Mouse (Mus musculus): Measurements from ENCODE around the gene Ncoa7.

Ncoa7 gene

DNA sequence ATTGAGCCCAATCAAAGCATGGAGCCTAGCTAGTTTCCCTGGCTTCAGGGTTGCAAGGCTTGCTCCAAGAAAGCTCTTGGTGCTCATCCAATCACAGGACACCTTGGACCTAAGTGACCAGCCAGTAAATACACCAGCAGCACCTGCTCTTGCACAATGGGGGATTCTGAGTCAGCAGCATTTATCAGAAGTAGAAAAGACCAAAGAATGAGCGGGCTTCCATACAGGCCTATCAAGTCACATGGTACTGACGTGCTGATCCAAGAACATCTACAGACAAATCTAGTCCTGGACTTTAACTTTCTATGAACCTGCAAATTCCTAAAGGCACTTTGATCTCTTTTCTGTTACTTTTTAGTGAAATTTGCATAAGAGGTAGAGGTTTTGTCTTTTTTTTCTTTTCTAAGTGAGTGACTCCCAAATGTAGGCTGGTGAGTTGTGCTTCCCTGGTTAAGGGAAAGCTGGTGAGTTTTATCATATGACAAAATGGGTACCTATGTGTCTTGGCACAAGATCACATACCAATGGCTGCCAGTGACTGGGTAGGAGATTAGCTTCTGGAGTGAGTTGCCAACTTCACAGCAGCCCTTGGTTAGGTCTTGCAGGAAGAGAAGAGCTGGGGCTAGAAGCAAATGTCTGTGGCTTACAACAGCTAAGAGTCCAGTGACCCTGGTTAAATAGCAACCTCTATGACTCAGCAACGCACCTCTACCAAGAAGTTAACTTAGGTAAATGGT, 57.7 kb downstream of the Ncoa7 start:
- DNase-seq (ENCODE audit: low spot score in 2 of 2) = no peak

DNA sequence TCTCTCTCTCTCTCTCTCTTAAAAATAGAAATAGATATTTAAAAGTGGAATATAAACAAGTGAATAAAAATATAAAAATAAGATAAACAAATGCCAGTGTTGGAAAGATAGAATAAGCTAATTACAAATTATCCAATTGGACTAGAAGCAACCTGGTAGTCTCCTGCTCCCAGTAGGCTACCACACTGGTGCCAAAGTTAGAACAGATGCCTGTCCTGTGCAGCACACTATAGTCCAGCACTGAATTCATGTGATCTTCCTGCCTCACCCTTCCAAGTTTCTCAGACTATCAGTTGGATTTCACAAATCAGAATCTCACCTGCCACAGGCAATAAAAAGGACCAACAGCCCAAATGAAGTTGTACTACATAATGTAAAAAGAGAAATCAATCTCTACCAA, 59.9 kb downstream of the Ncoa7 start:
- no peak for DNase-seq (ENCODE audit: low spot score in 2 of 2)

DNA sequence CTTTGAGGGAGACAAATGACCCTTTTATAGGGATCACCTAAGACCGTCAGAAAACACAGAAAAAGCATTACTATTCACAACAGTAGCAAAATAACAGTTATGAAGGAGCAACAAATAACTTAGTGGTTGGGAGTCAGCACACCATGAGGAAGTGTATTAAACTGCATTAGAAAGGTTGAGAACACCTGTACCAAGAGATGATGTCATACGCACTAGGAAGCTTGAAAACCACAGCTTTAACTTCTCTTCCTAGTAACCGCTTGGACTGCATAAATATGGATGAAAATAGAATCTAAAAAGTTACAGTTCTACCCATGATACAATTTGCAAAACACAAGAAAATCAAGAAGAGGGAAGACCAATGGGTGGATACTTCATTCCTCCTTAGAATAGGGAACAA, 64.7 kb downstream of the Ncoa7 start:
- no peak for DNase-seq (ENCODE audit: low spot score in 2 of 2)

DNA sequence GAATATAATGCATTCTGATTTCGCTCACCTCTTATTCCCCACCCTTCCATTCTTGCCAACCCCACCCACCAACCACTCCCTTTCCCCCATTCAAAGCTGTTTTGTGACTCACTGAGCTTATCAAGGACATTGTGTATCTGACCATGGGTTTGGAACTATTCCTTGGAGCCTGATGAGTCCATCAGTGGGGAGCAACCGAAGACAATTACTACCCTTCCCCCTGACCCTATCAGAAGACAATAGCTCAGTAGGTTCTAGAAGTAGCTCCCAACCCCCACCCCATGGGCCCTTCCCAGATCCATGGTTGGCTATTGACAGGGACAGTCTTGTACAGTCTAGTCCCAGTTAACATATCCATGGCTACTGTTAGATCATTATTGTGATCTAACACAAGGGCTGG, 65.8 kb downstream of the Ncoa7 start:
- DNase-seq (ENCODE audit: low spot score in 2 of 2) = no peak

DNA sequence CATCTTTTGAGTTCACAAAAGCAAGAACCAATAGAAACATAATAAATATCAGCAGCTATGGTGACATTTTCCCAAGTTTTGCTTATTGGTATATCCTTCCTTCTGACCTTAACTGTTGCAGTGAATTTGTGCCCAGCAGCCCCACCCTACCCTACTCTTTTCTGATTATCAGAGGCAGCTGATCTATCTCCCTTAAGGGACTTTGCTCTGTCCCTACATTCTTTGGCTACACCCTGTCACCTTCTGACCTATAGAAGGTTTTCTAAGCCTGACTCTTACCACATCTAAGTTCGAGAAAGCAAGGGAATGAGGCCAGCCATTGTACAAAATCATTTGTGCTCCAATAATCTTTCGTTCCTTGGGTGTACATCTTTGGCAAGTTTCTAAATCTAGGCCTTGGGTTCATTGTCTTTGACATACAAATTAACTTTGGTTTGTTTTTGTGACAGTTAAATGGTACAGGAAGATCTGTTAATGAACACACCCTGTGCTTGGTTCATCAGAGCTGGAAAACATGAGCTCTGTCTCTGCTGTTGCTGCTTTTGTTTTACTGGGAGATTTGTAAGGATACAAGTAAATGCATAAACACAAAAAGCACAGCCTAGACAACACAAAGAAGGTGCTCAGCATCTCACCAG, 69.9 kb downstream of the Ncoa7 start:
- no peak for DNase-seq (ENCODE audit: low spot score in 2 of 2)

DNA sequence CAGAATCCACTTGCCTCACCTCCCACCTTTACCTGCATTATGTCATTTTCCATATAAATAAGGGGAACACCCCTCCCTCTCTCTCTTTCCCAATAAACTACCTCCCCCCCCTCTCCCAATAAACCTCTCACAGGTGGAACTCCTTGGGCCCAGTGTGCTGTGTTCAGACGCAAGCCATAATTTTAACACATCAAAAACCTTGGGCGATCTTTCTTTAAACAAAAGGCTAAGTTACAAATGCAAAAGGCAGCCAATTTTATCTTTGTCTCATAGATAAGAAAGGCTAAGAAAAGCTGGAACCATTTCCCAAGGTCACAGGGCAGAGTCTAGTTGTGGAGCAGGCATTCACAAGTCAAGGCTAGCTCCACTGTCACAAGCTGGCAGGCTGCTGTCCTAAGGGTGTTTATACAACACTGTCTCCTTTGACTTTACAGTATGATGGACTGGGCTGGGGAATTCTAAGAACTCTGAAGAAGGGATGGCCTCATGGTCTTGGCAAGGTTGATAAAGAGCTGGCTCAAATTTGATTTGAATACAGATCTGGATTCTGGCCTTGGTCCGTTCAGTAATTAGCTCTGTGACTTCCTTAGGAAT, 71.7 kb downstream of the Ncoa7 start:
- no peak for DNase-seq (ENCODE audit: low spot score in 2 of 2)

DNA sequence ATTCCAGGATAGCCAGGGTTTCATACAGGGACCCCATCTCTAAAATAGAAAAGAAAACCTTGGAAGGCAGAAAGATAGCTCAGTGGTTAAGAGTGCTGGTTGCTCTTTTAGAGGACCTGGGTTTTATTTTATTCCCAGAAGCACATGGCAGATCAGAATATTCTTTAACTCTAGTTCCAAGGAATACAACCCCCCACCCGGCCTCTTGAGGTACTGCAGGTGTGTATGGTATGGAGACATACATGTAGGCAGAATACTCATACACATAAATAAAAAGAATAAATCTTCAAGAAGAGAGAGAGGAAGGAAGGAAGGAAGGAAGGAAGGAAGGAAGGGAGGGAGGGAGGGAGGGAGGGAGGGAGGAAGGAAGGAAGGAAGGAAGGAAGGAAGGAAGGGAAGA, 72.3 kb downstream of the Ncoa7 start:
- no peak for DNase-seq (ENCODE audit: low spot score in 2 of 2)

DNA sequence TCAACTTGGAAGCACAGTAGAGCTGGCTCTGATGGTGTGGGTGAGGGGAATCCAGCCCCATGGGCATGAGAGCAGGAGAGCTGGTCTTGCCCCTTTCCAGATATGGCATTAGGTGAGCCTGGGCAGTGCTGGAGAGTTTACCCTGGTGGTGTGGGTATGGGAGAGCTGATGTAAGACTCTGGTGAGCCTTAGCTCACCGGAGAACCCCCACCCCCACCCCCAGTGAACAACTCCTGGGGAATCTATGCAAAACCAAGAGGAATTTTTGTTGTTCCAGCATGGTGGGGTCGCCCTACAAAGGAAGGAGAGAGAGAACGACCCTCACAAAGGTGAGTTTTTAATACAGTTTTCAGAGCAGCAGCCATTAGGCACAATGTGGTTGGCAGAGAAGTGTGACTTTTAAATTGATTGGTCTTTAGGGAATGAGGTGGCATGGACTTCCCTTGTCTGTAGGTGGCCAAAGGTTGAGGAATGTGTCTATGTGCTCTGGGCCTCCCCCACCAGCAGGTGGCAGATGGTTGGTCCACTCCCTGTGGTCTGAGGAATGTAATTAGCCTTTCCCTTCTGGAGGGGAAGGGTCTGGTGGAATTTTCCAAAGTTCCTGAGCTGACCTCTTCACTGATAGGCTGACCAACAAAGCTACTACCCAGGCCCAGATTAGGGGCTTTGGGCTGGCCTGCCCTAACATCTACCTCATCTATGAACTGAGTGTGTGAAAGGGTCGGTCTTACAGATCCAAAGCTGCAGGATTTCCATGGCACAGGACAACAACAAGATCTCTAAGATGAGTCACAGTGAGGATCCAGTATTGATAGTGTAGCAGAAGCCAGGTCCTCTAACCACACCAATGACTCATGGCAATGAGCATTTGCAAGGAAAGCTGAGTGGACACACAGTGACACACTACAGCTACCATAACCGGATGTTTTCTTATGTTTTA, 73.7 kb downstream of the Ncoa7 start:
- no peak for DNase-seq (ENCODE audit: low spot score in 2 of 2)

DNA sequence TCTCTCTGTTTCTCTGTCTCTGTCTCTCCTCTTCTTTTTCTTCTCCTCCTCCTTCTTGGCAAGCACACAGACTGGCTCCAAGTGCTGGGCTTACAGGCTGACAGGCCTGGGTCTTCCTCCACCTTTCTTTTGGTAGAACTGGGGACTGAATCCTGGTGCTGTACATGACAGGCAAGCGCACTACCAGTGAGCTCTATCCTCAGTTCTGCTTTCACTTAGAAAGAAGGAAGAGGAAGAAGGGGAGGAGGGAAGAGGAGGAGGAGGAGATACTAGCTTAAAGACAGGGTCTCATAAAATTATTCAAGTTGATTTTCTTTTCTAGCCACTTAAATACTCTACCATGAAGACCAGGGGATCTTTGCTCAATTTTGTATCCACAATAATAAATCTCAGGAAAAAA, 80.1 kb downstream of the Ncoa7 start:
- DNase-seq (ENCODE audit: low spot score in 2 of 2) = no peak

DNA sequence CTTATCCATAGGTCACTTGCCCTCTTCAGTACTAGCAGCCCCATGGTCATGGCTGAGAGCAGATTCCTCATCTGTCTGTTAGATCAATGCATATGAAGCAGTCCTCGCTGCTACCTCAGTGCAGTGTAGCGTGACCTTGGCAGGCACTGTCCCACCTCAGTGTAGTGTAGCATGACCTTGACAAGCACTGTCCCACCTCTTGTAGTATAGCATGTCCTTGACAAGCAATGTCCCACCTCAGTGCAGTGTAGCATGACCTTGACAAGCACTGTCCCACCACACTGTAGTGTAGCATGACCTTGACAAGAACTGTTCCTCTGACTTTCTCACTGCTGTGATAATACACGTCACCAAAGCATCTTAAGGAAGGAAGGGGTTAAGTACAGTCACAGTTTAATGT, 82.6 kb downstream of the Ncoa7 start:
- DNase-seq (ENCODE audit: low spot score in 2 of 2) = no peak

DNA sequence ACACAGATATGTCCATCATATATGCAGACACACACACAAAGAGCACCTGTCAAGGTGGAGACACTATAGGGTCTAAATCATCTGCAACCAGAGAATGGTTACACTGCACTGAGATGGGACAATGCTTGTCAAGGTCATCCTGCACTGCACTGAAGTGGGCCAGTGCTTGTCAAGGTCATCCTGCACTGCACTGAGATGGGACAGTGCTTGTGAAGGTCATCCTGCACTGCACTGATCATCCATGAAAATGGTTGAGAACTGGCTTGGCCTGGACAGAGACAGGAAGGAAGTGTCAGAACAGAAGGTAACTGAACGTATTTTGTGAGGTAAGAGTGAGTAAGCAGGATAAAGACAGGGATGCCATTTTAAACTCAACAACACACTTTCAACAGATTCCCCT, 83.2 kb downstream of the Ncoa7 start:
- DNase-seq (ENCODE audit: low spot score in 2 of 2) = no peak

DNA sequence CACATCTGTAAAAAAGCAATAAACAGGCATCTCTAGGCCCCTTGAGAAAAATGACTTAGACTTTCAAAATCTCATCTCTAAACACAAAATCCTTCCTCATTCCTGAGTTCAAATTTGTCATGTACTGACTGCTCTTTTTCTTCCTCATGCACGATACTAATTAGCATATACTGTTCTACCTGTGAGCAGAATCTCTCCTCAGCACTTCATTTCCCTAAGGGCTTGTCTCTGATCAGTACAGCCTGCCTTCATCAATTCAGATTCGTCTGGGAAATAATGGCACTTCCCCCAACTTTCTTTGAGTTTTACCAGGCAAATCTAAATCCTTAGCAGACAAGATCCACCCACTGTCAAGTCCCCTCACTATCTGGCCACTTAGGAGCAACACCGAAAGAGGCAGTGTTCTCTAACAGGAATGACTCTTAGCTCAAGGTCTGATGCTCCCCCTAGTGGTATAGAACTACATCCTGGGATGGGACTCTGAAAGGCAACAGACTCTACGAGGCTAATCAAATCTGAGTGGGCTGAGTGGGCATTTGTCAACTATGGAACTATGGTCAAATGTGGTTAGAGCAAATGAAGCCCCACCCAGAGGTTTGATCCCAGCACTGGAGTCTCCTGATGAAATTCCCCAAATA, 84.3 kb downstream of the Ncoa7 start:
- DNase-seq (ENCODE audit: low spot score in 2 of 2) = peak; percentile 8 to 14

DNA sequence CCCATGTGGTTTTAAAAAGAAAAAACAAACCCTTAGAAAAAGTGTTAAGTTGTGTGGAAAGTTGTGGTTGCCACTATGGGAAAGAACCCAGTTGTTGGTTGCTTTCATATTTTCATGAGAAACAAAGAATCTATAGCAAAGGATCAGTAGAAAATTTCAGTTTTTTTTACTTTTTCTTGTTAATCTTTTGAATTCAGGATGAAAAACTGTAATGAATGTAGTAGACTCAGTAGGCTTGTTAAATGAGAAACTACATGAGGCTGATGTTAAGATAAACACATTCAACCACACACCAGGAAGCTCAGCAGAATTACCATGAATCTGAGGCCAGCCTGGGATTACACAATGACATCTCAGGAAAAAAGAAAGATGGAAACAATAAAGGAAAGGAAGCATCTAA, 87.0 kb downstream of the Ncoa7 start:
- no peak for DNase-seq (ENCODE audit: low spot score in 2 of 2)

DNA sequence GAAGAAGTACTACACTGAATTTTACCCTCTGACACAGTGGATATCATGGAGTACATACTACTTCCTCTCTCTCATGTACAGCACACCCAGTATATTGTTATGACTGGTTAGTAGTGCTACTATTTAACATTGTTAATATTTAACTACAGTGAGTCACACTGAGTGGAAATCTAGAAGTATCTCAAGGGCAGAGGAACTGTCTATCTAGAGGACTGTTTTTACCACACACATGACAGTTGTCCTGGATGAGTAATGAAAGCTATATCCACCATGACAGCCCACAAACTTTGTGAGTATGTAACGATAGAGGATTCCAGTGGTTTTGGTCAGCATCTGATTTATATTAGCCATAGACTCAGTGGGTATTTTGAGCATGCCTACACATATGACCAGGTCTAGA, 90.6 kb downstream of the Ncoa7 start:
- DNase-seq (ENCODE audit: low spot score in 2 of 2) = no peak

DNA sequence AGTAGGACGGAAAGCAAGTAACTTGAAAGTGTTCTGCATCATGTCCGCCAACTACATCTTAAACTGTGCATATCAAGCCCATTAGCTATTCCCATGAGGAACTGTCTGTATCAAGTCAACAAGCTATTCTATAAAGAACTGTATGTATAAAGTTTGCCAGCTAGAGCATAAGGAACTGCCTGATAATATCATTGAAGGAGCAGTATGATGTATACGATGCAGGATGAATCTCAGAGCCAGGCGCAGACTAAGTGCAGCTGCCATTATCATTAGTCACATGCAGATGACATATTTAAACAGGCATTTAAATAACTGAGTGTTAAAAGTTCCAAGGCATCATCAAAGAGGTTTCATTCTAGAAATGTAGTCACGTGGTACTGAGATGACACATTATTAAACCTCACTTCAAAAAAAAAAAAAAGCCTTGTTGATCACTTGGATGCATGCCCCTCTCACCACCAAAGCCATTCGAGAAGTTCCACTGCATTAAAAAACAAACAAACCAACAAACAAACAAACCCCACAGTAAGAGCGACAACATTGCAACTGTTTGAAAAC, 93.2 kb downstream of the Ncoa7 start:
- no peak for DNase-seq (ENCODE audit: low spot score in 2 of 2)

DNA sequence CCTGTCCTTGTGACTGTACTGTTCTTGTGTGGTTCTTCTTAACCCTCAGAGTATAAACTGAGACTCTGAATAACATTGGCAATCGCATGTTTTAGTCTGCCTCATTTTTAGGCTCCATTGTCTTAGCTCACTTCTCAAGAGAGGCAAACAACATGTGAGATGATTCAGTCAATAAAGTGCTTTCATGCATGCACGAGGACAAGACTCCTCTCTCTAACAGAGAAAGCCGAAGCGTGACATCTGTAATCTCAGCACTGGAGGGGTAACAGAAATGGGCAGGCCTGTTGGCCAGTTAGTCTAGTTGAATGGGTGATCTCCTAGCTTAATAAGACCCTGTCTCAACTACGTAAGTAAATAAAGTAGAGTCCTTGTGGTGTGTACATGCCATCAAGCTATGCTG, 95.1 kb downstream of the Ncoa7 start:
- DNase-seq (ENCODE audit: low spot score in 2 of 2) = no peak

DNA sequence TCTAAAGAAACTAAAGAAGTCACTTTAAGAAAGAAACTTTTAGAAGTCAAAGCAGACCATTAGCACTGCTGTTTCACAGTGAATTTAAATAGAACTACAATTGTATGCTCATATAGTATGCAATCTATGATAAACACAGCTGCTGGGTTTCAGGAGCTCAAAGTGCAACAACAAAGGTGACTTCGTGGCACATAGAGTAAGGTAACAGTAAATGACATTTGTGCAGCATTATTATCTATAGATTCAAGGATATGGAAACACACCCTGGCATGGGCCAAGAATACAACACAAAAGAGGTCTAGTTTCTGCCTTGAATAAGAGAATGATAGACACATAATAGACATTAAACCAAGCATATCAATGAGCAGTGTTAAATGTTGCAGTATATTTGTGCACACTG, 100.5 kb downstream of the Ncoa7 start:
- DNase-seq (ENCODE audit: low spot score in 2 of 2) = no peak

DNA sequence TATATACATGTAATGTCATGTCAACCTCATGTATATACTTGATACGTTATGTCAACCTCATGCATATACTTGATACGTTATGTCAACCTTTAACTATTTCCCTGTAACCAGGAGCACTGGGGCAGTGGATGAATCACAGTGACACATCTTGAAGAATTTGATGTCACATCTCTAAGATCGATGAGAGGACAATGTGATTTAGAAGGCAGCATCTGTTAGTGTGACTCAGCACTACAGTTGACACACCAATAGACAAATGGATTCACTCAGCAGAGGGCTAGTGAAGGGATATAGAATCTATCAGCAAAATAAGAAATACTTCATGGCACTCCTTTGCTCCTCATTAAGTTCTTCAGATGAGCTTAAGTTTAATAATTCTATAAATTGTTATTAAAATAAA, 116.3 kb downstream of the Ncoa7 start:
- no peak for DNase-seq (ENCODE audit: low spot score in 2 of 2)

DNA sequence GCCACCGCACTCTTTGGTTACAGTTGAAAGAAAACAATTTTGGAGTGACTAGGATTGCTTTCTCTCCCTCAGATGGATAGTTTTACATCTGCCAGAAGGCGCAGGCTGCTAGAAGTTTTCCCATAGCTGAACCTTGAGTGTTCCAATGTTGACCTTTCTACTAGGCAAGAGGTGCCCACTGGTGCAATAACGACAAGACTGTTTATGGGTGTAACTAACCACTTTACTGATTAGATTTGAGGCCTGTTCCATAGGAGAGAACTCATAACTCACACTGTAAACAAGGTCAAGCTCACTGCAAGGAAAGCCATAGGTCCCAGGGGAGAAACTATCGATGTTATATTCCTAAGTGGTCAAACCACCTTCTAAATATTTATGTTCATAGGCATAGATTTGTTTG, 119.7 kb downstream of the Ncoa7 start:
- no peak for DNase-seq (ENCODE audit: low spot score in 2 of 2)

DNA sequence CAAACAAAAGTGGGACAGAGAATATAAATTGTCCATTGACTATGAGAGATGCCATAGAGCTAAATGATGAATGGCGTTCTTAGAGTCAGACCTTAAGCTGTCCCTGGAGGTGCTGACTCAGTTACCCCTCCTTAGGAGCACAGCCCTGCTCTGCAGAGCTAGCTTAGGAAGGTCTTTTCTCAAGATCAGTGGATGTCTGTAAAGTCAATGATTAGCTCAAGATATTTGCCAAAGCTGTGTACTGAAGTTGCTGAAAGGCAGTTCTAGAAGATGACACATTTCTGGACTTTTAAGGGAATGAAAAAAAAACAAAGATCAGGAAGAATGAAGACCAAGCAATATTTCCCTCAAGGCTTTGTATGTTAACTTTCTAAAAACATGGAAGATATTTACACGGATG, 123.4 kb downstream of the Ncoa7 start:
- no peak for DNase-seq (ENCODE audit: low spot score in 2 of 2)

DNA sequence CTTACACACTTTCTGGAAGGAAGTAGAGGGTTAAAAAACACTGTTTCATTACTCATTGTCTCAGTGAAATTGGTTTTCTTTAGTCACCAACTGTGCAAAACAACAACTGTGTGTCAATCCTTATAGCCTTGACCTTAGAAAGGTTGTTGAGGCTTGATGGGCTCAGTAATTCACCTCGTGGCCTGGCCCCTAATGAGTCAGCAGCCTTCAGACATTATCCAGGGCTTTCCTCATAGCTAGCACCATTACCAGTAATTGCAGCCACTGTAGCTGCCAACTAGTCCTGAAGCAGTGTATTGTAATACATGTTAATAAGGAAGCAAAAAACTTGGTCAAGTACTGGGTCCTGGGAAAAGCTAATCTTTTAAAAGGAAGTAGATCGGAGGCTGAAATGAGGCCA, 125.1 kb downstream of the Ncoa7 start:
- DNase-seq (ENCODE audit: low spot score in 2 of 2) = no peak

DNA sequence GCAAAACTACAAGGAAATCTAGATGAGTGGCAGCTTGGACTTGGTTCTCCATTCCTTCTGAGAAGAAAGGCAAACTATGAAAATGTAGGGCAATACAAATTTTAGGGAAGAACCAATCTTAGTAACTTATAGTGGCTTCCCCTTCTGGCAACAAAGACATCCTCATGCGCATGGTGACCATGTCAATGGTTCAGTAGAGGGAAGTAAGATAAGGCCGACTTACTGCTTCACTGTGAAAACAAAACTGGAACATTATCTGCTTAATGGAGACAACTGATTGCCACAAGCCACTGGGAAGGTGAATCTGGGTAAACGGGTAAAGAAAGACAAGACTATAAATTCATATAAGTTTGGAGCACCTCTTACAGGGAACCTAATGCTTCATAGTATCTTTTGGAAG, 128.3 kb downstream of the Ncoa7 start:
- no peak for DNase-seq (ENCODE audit: low spot score in 2 of 2)

Data from urinary bladder, postnatal 36 days (tissue).